Mouse (Mus musculus) G1E (cell line): Measurements from ENCODE around the gene Lfng. TPM values are rescaled to one million over a fixed set of nuclear protein-coding genes. Genes with fewer than 3 reads are reported as not detected.

Experiments
- ATAC-seq: 2 replicates; pipeline ENCODE4 v1.8.0; 2016; ENCODE audit warnings: mild to moderate bottlenecking; ENCODE audit not compliant: insufficient number of reproducible peaks, poor library complexity, low FRiP score, severe bottlenecking; ENCODE audit errors: extremely low read depth
- DNase-seq: peaks from one replicate; pipeline ENCODE4 v3.0.0; 2012; ENCODE audit warnings: low spot score
- H3K27me3 ChIP-seq: 2 replicates; pipeline ENCODE4 v1.6.1; 2012; ENCODE audit warnings: mild to moderate bottlenecking, low read length, inconsistent platforms; ENCODE audit not compliant: insufficient read depth
- H3K36me3 ChIP-seq: replicated peaks from 2 replicates; pipeline ENCODE3; 2012; ENCODE audit warnings: mild to moderate bottlenecking, inconsistent platforms
- H3K4me1 ChIP-seq: 2 replicates; pipeline ENCODE4 v1.6.1; 2012; ENCODE audit warnings: low read depth, low read length, inconsistent platforms, mixed read lengths; ENCODE audit not compliant: insufficient read depth
- H3K4me3 ChIP-seq: 2 replicates; pipeline ENCODE4 v1.5.1; 2012; ENCODE audit warnings: low read depth, mild to moderate bottlenecking, inconsistent platforms, low read length, moderate library complexity, mixed read lengths
- H3K9me3 ChIP-seq: replicated peaks from 2 replicates; pipeline ENCODE4 v1.6.1; 2012; ENCODE audit warnings: inconsistent platforms
- CTCF ChIP-seq: IDR thresholded peaks from 2 replicates; pipeline ENCODE4 v1.5.1; 2012; ENCODE audit warnings: low read depth, low read length, inconsistent platforms, mixed read lengths
- GATA1 ChIP-seq: IDR thresholded peaks from 2 replicates; pipeline ENCODE4 v1.6.1; 2012; ENCODE audit warnings: borderline replicate concordance, low read length, inconsistent platforms, mixed read lengths
- GATA2 ChIP-seq: IDR thresholded peaks from 2 replicates; pipeline ENCODE4 v1.6.1; 2012; ENCODE audit warnings: low read depth, low read length, inconsistent platforms, borderline replicate concordance
- POLR2AphosphoS5 ChIP-seq: IDR thresholded peaks from 2 replicates; pipeline ENCODE4 v1.6.1; 2012; ENCODE audit warnings: low read depth, low read length, inconsistent platforms; ENCODE audit not compliant: insufficient replicate concordance
- TAL1 ChIP-seq: conservative IDR thresholded peaks from 2 replicates; pipeline ENCODE4 v1.6.1; 2012; ENCODE audit warnings: low read depth, low read length, inconsistent platforms, mixed read lengths
- polyA plus RNA-seq: library from polyadenylated mRNA; stranded (reverse); fragments of >175 nt; gene quantifications from 2 replicates; pipeline ENCODE4 v1.2.3, GENCODE M21; 2012
- total RNA-seq, 2 experiments: library from RNA; stranded (forward) in 1 of 2; stranded (reverse) in 1 of 2; fragments of 200-1000 nt in 1 of 2; fragments of >200 nt in 1 of 2; fragmentation: Nextera tagmentation in 1 of 2; gene quantifications; 2 replicates each; pipeline ENCODE4 v1.2.3; 2014 to 2017

Lfng gene
- total and polyA plus RNA-seq, 3 experiments, result 4.3 to 15.2 (median 12.0) TPM

DNA sequence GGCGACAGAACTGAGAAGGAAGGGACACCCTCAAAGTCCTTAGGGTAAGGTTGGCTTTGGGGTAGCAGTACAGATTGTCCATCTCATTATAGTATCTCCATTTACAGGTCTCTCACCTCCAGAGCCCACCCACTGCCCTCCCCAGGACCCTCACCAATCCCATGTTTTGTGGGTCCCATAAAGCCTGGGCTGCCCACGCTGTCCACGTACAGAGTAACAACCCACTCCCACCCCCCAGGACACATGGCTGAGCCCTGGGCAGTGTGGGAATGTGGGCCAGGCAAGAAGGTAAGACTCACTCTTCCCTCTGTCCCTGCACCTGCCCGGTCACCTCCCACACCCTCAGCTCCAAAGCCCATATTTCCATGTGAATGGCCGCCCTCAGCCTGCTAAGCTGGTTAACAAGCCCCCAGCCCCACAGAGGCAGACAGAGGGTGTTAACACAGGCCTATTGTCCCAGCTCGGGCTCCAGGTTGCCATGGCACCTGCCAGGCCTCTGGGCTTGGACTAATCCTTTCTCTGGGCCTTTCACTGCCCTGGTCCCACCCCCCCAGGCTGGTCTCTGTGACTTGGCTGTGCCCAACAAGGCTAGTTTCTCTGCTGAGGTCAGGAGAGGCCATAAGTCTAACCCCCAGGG, 23.3 kb upstream of the Lfng start:
- no peak for DNase-seq
- Histone ChIP-seq H3K4me3 (no peak overlapping the region), H3K36me3 (no peaks in the 10 kb centered on the region), H3K4me1 (no peaks in the 10 kb centered on the region), H3K27me3 (peaks cover 63% of the 10 kb centered on the region), H3K9me3 (no peaks in the 10 kb centered on the region)
- TF ChIP-seq CTCF (no peak), GATA1 (no peak), GATA2 (no peak), POLR2AphosphoS5 (no peak), TAL1 (no peak)
- no peak for ATAC-seq

DNA sequence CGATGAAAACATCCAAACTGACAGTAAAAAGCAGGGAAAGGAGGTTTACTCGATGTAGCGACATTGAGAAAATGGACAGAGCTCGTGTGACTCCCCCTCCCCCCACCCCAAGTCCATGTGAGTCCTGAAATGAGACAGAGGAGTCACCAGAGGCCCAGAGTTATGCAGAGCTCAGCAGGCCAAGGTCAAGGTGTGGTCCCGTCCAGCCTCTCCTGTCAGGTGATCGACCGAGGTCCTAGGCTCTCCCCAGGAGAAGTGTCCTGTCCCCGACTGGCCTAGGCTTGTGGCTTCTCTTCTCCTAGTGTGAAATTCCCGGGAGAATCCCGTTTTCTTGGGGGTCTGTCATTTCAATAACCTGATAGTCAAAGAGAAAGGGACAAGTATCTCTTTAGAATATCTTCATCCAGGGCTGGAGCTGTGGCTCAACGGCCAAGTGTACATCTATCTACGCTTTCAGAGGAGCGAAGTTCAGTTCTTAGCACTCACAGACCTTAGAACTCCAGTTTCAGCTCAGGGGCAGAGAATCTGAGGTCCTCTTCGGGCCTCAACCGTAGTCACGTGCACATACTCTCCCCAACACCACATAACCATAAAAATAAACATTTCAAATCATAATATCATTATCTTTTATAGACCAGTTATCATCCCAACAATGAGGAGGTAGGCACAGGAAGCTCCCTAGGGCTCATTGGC, 17.9 kb upstream of the Lfng start:
- Histone ChIP-seq H3K4me1 (no peaks in the 10 kb centered on the region), H3K36me3 (no peaks in the 10 kb centered on the region), H3K27me3 (peaks cover 62% of the 10 kb centered on the region), H3K4me3 (no peak overlapping the region), H3K9me3 (no peaks in the 10 kb centered on the region)
- TF ChIP-seq CTCF, result no peak
- DNase-seq (no peak), ATAC-seq (no peak)

DNA sequence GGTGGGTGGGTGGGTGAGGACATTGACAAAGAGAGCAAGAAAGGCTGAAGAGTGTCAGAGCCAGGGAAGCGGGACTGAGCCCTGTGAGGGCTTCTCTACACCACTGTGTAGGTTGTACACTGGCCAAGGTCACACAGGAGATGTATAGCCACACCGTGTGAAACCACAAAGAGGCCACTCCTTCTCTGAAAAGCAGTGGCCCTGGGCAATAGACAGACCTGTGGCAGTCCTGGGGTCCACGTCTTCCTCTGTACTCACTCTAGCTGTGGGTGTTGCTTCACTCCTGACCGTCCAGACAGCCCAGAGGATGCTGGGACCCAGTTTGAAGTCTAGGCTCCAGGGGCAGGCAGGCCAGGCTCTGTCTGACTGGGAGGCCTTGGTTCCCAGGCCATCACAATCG, 12.3 kb upstream of the Lfng start:
- DNase-seq (no peak), ATAC-seq (no peak)
- TF ChIP-seq GATA1 (no peak), CTCF (no peak), GATA2 (no peak), TAL1 (no peak), POLR2AphosphoS5 (no peak)
- Histone ChIP-seq H3K27me3 (peaks cover 72% of the 10 kb centered on the region), H3K9me3 (no peaks in the 10 kb centered on the region), H3K4me1 (peaks cover 17% of the 10 kb centered on the region), H3K36me3 (no peaks in the 10 kb centered on the region), H3K4me3 (no peak overlapping the region)

DNA sequence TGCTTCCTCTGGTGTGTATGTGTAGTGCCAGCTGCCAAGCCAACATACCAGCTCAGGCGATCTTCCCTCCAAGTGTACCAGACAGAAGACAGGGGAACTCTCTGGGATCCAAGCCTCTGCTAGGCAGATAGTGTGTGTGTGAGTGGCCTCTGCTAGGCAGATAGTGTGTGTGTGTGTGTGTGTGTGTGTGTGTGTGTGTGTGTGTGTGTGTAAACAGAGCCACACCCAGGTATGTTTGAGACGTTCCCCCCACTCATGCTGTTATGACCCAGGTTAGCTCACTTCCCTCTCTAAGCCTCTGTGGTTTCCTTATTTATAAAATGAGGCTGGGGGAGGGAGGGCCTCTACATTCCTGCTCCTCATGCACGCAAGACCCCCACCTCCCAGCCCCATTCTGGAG, 10.7 kb upstream of the Lfng start:
- Histone ChIP-seq H3K9me3 (no peaks in the 10 kb centered on the region), H3K4me3 (no peak overlapping the region), H3K36me3 (no peaks in the 10 kb centered on the region), H3K27me3 (peaks cover 74% of the 10 kb centered on the region), H3K4me1 (peaks cover 17% of the 10 kb centered on the region)
- TF ChIP-seq POLR2AphosphoS5 (no peak), TAL1 (no peak), GATA1 (no peak), CTCF (no peak), GATA2 (no peak)
- DNase-seq (no peak), ATAC-seq (no peak)

DNA sequence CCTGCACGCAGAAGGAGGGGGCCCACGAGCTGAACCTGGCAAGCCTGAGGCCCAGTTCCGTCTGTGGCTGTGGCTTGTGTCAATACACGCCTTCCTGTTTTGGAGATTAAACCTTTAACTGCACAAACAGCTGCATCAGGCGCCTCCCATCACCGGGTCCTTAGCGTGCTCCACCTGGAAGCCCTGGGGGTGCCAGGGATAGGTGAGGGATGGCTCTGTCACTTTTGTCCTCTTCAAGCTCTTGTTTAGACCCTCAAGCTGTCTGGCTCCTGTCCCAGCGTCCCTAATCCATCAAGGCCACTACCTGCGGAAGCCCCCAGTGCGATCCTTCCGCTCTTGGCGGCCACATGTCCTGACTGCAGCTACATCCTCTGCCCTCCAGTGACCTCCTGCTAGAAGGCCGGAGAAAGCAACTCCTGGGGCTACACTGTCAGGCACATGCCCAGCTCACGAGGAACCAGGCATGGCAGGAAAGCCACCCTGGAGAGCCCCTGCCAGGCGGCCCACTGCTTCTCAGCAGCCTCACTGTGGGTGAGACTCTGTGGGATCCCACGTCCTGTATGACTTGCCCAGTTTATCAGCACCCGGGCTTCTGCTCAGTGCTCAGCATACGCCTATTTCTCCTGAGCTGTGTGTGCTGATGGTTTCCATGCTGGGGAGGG, 10.1 kb upstream of the Lfng start:
- ATAC-seq (peak; percentile 70), DNase-seq (peak; percentile 37)
- Histone ChIP-seq H3K36me3 (no peaks in the 10 kb centered on the region), H3K4me1 (peaks cover 17% of the 10 kb centered on the region), H3K4me3 (no peak overlapping the region), H3K9me3 (no peaks in the 10 kb centered on the region), H3K27me3 (peaks cover 73% of the 10 kb centered on the region)
- TF ChIP-seq POLR2AphosphoS5, result no peak
- no peak for TF ChIP-seq TAL1
- TF ChIP-seq CTCF, result no peak
- no peak for TF ChIP-seq GATA1
- no peak for TF ChIP-seq GATA2

DNA sequence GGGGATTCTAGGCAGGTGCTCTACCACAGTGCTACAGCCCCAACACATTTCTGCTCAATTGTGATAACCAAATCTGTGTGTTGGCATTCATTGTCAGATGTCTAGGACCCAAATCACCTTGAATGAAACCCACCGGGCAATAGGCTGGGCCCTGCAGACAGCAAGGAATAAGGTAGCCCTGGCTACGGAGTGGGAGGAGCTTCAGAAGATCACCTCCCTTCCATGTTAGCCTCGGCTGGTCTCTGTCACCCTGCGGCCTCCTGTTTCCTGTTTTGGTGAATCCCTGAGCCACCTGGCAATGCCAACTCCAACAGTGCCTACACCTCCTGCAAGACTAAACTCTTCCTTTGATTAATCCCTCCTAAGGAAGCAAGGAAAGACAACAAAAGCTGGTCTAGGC, 9.3 kb upstream of the Lfng start:
- no peaks in the 10 kb centered on the region for H3K9me3 ChIP-seq
- no peak for ATAC-seq

More for the DNA sequence above, 9.3 kb upstream of the Lfng start:
- H3K4me1 ChIP-seq, result peaks cover 17% of the 10 kb centered on the region
- no peaks in the 10 kb centered on the region for H3K36me3 ChIP-seq
- TF ChIP-seq GATA1 (no peak), POLR2AphosphoS5 (no peak)
- peaks cover 75% of the 10 kb centered on the region for H3K27me3 ChIP-seq
- no peak for DNase-seq
- H3K4me3 ChIP-seq, result no peak overlapping the region
